ENCODE assay signal across 32 mouse cellular contexts in the genomic region with DNA sequence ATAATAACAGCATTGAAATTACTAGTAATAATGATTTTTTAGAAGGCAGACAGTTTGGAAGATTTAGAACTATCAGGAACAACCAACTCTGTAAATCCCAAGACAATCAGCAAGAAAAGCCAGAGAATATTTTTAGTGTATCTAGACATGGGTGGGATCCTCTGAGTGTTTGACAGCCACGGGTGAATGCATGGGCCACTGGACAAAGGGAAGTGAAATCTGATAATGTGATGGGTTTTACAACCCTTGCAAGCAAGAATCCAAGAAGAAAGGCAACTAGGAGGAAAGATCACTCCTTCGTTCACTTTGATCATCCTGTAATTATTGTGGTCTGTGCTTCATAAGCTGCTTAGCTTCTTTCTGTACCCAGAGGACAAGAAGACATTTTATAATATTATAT.
"Had no signal": no experiment of that assay in that cellular context is flagged by ENCODE, and none has a peak within 500 bp of the region (broad histone marks: within the 10 kb centered on the region; RNA-seq: fewer than 3 reads in every experiment).

No protein-coding gene starts in this region.

- H3K9ac ChIP-seq: heart, embryonic 12.5 days; heart, embryonic 13.5 days; heart, embryonic 15.5 days; hindbrain, embryonic 12.5 days; hindbrain, embryonic 13.5 days; hindbrain, embryonic 14.5 days; hindbrain, embryonic 15.5 days; intestine, embryonic 15.5 days had no signal

- H3K4me2 ChIP-seq: heart, embryonic 11.5 days; heart, embryonic 12.5 days; heart, embryonic 13.5 days; heart, embryonic 15.5 days; hindbrain, embryonic 12.5 days; hindbrain, embryonic 13.5 days; hindbrain, embryonic 14.5 days; hindbrain, embryonic 15.5 days; intestine, embryonic 15.5 days had no signal

- H3K27me3 ChIP-seq: heart, embryonic 12.5 days; heart, embryonic 13.5 days; heart, embryonic 15.5 days; hindbrain, embryonic 12.5 days; hindbrain, embryonic 13.5 days; hindbrain, embryonic 15.5 days; intestine, embryonic 15.5 days had no signal

- H3K4me1 ChIP-seq: heart, embryonic 10.5 days; heart, embryonic 12.5 days; heart, embryonic 15.5 days; hindbrain, embryonic 10.5 days; hindbrain, embryonic 12.5 days; hindbrain, embryonic 13.5 days; hindbrain, embryonic 15.5 days; intestine, embryonic 15.5 days had no signal

- H3K36me3 ChIP-seq: heart, embryonic 10.5 days; heart, embryonic 12.5 days; heart, embryonic 13.5 days; heart, embryonic 15.5 days; hindbrain, embryonic 10.5 days; hindbrain, embryonic 12.5 days; hindbrain, embryonic 13.5 days; hindbrain, embryonic 15.5 days; intestine, embryonic 15.5 days had no signal

- H3K4me3 ChIP-seq: heart, adult 2 months; heart, embryonic 10.5 days; heart, embryonic 12.5 days; heart, embryonic 13.5 days; heart, embryonic 15.5 days; hindbrain, embryonic 10.5 days; hindbrain, embryonic 12.5 days; hindbrain, embryonic 13.5 days; hindbrain, embryonic 15.5 days; intestine, embryonic 15.5 days; layer of hippocampus, adult 2 months; left cerebral cortex, adult 2 months had no signal

- ATAC-seq: hindbrain, embryonic 16.5 days; hindbrain, postnatal 0 days; inflammation-experienced regulatory T-cells, adult 6 months; intestine, embryonic 15.5 days; intestine, embryonic 16.5 days; intestine, postnatal 0 days had no signal

- DNase-seq: heart, adult 18-20 months; heart, adult 2 months; heart, postnatal 10 days; heart, postnatal 14 days; heart, postnatal 36 days; heart, postnatal 4 days; kidney, adult 18-20 months; kidney, adult 8-10 months; kidney, adult 9 months; kidney, postnatal 14 days; kidney, postnatal 25 days; kidney, postnatal 4 days; layer of hippocampus, adult 9-11 months; layer of hippocampus, postnatal 36 days had no signal

- H3K27ac ChIP-seq: heart, adult 2 months; heart, embryonic 10.5 days; heart, embryonic 13.5 days; heart, embryonic 15.5 days; hindbrain, embryonic 10.5 days; hindbrain, embryonic 12.5 days; hindbrain, embryonic 13.5 days; hindbrain, embryonic 14.5 days; hindbrain, embryonic 15.5 days; hindbrain, postnatal 0 days; intestine, embryonic 15.5 days; layer of hippocampus, adult 2 months; left cerebral cortex, adult 2 months had no signal

- H3K9me3 ChIP-seq: heart, embryonic 10.5 days; heart, embryonic 12.5 days; heart, embryonic 13.5 days; heart, embryonic 15.5 days; hindbrain, embryonic 10.5 days; hindbrain, embryonic 12.5 days; hindbrain, embryonic 13.5 days; hindbrain, embryonic 15.5 days; intestine, embryonic 15.5 days had no signal
